Mouse (Mus musculus): ENCODE measurements around the gene D630045J12Rik.

DNA sequence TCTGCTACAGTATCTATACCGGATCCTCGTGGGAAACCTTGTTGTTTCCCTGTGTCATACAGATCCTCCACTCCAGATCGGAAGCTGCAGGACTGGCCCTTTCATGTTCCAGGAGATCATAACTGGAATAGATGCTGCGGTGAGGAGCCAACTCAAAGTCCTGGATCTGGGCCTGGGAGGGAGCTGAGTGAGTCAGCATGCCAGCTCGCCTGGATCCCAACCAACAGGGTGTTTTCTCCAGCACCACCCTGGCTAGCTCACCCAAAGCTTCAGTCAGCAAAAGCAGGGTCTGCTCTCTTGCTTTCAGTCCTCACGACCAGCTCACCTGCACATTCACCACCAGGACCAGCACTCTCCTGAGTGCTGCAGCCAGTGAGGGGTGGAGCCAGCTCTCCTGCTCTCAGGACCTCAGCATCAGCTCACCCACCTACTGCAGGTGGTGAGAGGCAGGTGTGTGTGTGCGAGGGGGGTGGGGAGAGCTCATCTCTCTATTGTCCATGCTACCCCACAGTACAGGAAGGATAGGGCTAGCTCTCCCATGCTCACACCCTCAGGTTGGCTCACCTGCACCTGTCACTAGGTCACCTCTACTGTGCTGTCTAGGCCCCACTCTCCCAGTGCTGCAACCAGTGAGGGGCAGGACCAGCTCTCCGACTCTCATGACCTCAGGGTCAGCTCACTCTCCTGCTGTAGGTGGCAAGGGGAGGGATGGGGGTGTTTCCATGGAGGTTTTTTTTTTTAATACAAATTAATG lies 118.8 kb downstream of the D630045J12Rik start:
- TF ChIP-seq POLR2A (IDR thresholded peaks at IDR 0.05; ENCODE audit: low read depth, low read length): no peak
- TF ChIP-seq CTCF (IDR thresholded peaks at IDR 0.05; ENCODE audit: extremely low read depth, insufficient read length, insufficient replicate concordance, low read depth, low read length): no peak

All from small intestine, adult 2 months (tissue).